Mouse (Mus musculus): ENCODE data around the gene Capn13. TPM values are rescaled to one million over a fixed set of nuclear protein-coding genes. Genes with fewer than 3 reads are reported as not detected.

The Capn13 gene
- polyA plus RNA-seq, 1 experiment from 2014 or later: not detected

GRCm38 (mm10) chr17:73390191-73391089 lies 10.2 kb downstream of the Capn13 start:
- no peaks in the 10 kb centered on the region for H3K36me3 ChIP-seq
- peaks cover 4% of the 10 kb centered on the region; the same call in 1 of the 2 replicates for H3K4me1 ChIP-seq
- peak; percentile 60 for ATAC-seq (ENCODE audit: low FRiP score)
- H3K9me3 ChIP-seq (replicated peaks): no peaks in the 10 kb centered on the region
- H3K4me2 ChIP-seq (replicated peaks): no peak overlapping the region
- H3K9ac ChIP-seq: no peak overlapping the region
- 65% methylated on average over 7 of the region's 7 CpGs for WGBS
- H3K4me3 ChIP-seq: no peak overlapping the region
- peak overlapping the region; percentile 19; the same call in 1 of the 2 replicates for H3K27ac ChIP-seq
- H3K27me3 ChIP-seq: no peaks in the 10 kb centered on the region

DNA sequence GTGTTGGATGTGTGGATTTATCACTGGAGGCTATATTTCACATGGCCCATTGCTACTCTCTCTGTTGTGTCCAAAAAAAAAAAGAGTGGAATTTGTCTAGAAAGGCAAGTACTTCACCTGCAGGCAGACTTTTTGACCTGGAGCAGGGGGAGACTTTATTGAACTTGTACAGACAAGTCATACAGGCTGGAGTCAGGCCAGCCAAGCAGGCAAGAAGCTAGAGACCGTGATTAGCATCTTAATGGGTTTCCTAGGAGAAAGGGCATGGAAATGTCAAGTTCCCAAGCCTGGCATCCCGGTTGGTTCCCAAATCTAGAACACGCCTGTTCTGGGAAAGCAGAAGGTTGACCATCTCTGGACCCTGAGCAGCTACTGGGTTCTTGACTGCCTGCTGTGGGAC lies 11.3 kb downstream of the Capn13 start:
- Histone ChIP-seq H3K9me3 (replicated peaks) (no peaks in the 10 kb centered on the region), H3K9ac (no peak overlapping the region), H3K4me1 (peaks cover 4% of the 10 kb centered on the region; the same call in 1 of the 2 replicates), H3K27ac (no peak overlapping the region), H3K27me3 (no peaks in the 10 kb centered on the region), H3K36me3 (no peaks in the 10 kb centered on the region), H3K4me3 (no peak overlapping the region), H3K4me2 (replicated peaks) (no peak overlapping the region)
- ATAC-seq (ENCODE audit: low FRiP score): no peak
- WGBS: 52% methylated on average over 3 of the region's 3 CpGs

- 80% methylated on average over 2 of the region's 2 CpGs for WGBS
- no peak overlapping the region for H3K27ac ChIP-seq
- H3K27me3 ChIP-seq: no peaks in the 10 kb centered on the region
- no peak overlapping the region for H3K4me2 ChIP-seq (replicated peaks)
- H3K9me3 ChIP-seq (replicated peaks): no peaks in the 10 kb centered on the region
- H3K4me3 ChIP-seq: no peak overlapping the region
- peaks cover 4% of the 10 kb centered on the region; the same call in 1 of the 2 replicates for H3K4me1 ChIP-seq
- no peak overlapping the region for H3K9ac ChIP-seq
- no peak for ATAC-seq (ENCODE audit: low FRiP score)
- H3K36me3 ChIP-seq: no peaks in the 10 kb centered on the region
Measured at GRCm38 (mm10) chr17:73386581-73386980, 14.1 kb downstream of the Capn13 start.

GRCm38 (mm10) chr17:73385940-73386339 lies 14.7 kb downstream of the Capn13 start:
- H3K9ac ChIP-seq: no peak overlapping the region
- 64% methylated on average over 3 of the region's 3 CpGs for WGBS
- H3K4me1 ChIP-seq: peaks cover 4% of the 10 kb centered on the region; the same call in 1 of the 2 replicates
- H3K4me3 ChIP-seq: no peak overlapping the region
- no peaks in the 10 kb centered on the region for H3K9me3 ChIP-seq (replicated peaks)
- H3K4me2 ChIP-seq (replicated peaks): no peak overlapping the region
- no peak overlapping the region for H3K27ac ChIP-seq
- H3K36me3 ChIP-seq: no peaks in the 10 kb centered on the region
- no peaks in the 10 kb centered on the region for H3K27me3 ChIP-seq
- no peak for ATAC-seq (ENCODE audit: low FRiP score)

DNA sequence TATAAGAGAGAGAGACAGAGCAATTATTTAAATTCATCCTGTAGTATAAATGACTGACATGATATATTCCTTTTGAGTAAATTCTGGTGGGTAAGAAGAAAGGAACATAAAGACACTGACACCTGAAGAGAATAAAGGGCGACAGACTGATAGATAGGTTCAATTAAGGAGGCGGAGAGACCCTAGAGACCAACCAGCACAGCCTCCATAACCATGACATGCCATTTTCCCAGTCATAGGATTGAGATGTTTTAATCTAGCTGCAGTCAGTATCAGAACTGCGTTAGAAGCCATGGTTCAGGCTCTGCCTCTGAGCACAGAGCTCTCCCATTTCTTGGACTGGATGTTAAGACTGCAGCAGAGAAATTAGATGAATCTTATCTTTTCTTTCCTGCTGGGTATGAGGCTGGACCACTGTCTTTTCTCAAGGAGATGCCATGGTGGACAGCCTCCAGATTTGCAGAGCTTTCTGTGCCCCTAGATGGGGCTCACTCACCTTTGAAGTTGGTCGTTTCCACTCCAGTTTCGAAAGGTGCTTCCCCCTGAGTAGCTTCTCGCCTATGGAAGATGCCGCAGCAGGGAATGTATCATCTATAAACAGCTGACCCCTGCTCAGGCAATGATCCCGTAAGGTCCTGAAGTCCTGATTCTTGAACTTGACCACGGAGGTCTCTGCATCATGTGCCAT lies 18.2 kb downstream of the Capn13 start:
- H3K4me1 ChIP-seq: no peaks in the 10 kb centered on the region
- WGBS: 72% methylated on average over 9 of the region's 9 CpGs
- no peak overlapping the region for H3K9ac ChIP-seq
- no peak overlapping the region for H3K27ac ChIP-seq
- ATAC-seq (ENCODE audit: low FRiP score): no peak; the same call in 1 of the 2 replicates
- H3K4me2 ChIP-seq (replicated peaks): no peak overlapping the region
- H3K4me3 ChIP-seq: no peak overlapping the region
- no peaks in the 10 kb centered on the region for H3K9me3 ChIP-seq (replicated peaks)
- no peaks in the 10 kb centered on the region for H3K36me3 ChIP-seq
- H3K27me3 ChIP-seq: no peaks in the 10 kb centered on the region

- no peaks in the 10 kb centered on the region for H3K9me3 ChIP-seq (replicated peaks)
Measured at GRCm38 (mm10) chr17:73381681-73382080, 19.0 kb downstream of the Capn13 start.

DNA sequence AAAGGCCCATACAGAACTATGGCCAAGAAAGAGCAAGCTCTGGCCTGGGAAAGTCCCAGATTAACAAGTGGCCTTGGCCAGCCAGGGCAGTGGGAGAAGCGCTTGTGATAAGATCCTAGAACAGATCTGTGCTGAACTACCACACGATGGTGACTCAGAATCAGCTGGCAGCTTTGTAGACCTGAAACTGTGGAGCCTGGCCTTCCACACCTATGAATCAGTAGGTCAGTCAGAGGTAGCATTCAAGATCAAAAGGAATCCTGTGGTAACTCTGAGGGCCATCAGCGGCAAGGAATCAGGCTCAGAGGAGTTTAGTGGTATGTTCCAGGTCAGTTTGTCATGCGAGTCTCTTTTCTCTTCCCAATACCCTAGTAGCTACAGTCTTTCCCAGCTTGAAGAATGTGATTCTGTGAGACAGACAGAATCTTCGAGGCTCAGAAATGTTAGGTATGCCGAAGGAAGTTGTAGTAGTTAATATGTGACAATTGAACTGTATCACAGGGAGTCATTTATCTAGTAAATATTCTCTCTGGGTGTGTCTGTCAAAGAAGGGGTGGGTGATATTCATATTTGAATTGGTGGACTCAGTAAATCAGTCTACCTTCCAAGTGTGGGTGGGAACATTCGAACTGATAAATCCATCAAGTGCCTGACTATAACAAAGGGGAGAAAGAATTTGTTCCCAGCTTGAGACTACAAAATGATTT lies 22.7 kb downstream of the Capn13 start:
- Histone ChIP-seq H3K4me3 (no peak overlapping the region), H3K27ac (no peak overlapping the region), H3K36me3 (no peaks in the 10 kb centered on the region), H3K9ac (no peak overlapping the region), H3K27me3 (no peaks in the 10 kb centered on the region), H3K4me1 (no peaks in the 10 kb centered on the region), H3K9me3 (replicated peaks) (no peaks in the 10 kb centered on the region), H3K4me2 (replicated peaks) (no peak overlapping the region)
- 83% methylated on average over 7 of the region's 7 CpGs for WGBS
- no peak for ATAC-seq (ENCODE audit: low FRiP score)

More at GRCm38 (mm10) chr17:73381681-73382080, 19.0 kb downstream of the Capn13 start:
- H3K36me3 ChIP-seq: no peaks in the 10 kb centered on the region
- ATAC-seq (ENCODE audit: low FRiP score): no peak
- no peak overlapping the region for H3K27ac ChIP-seq
- H3K4me1 ChIP-seq: no peaks in the 10 kb centered on the region
- H3K27me3 ChIP-seq: no peaks in the 10 kb centered on the region
- H3K4me3 ChIP-seq: no peak overlapping the region
- H3K9ac ChIP-seq: no peak overlapping the region
- 95% methylated on average over 3 of the region's 3 CpGs for whole genome bisulfite sequencing
- H3K4me2 ChIP-seq (replicated peaks): no peak overlapping the region

GRCm38 (mm10) chr17:73367334-73367733 lies 33.3 kb downstream of the Capn13 start:
- Histone ChIP-seq H3K27me3 (no peaks in the 10 kb centered on the region), H3K36me3 (no peaks in the 10 kb centered on the region), H3K9me3 (replicated peaks) (no peaks in the 10 kb centered on the region), H3K9ac (no peak overlapping the region), H3K4me2 (replicated peaks) (no peak overlapping the region), H3K4me3 (no peak overlapping the region), H3K27ac (no peak overlapping the region), H3K4me1 (no peaks in the 10 kb centered on the region)
- no peak for ATAC-seq (ENCODE audit: low FRiP score)
- WGBS: 84% methylated on average over 3 of the region's 3 CpGs

DNA sequence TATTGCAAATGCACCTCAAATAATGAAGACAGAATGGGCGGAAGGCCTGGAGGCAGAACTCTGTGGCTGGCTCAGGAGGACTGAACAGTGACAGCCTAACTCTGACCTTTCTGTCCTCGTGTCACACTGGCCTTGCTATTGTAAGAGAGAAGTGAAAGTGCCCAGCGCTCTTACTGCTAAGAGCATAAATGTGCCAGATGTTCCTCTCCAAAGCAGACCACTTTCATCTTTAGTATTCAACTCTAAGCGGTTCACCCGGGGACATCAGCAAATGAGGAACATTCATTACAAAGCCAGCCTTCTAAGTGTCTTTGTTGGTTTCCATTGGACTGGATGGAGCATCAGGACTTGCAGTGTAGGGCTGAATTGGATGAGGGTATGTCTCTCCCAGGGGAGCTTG lies 39.6 kb downstream of the Capn13 start:
- Histone ChIP-seq H3K4me1 (no peaks in the 10 kb centered on the region), H3K36me3 (no peaks in the 10 kb centered on the region), H3K4me3 (no peak overlapping the region), H3K27me3 (no peaks in the 10 kb centered on the region), H3K27ac (no peak overlapping the region), H3K9me3 (replicated peaks) (no peaks in the 10 kb centered on the region), H3K4me2 (replicated peaks) (no peak overlapping the region), H3K9ac (no peak overlapping the region)
- 61% methylated on average over 5 of the region's 5 CpGs for WGBS
- no peak for ATAC-seq (ENCODE audit: low FRiP score)

DNA sequence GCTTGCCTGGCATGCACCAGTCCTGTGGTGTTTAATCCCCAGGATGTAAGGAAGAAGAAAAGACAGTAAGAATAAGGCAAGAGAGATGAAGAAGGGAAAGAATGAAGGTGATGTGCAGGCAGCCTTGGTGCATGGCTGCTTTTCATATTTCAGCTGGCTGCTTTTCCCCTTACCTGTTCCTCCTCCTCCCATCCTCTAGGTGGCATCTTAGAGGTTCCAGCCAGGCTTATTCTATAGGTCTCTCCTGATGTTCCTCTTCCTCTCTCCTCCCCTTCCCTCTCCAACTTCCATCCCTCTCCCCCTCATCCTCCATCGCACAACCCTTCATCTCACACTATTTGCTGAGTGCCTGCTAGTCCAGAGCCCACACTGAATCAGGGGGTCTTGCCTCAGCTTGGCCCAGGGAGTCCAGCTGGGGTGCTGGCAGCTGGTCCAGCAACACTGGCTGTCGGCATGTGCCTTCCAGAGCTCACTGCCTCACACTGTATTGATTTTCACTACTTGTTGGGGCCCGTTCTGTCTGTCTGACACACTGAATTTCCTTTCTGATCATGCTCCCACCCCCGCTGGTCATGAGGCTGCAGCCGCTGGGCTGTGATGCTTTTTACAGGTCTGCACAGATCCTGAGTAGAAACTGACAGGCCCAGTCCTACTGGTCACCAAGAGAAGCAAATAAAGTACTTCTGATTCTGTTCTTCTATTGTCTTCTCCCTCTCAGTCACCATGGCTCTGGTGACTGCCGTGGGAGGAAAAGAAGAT lies 56.9 kb downstream of the Capn13 start:
- no peak for ATAC-seq (ENCODE audit: low FRiP score)
- Histone ChIP-seq H3K36me3 (no peaks in the 10 kb centered on the region), H3K27ac (no peak overlapping the region), H3K9me3 (replicated peaks) (no peaks in the 10 kb centered on the region), H3K4me2 (replicated peaks) (no peak overlapping the region), H3K4me1 (0 out of 2 replicates have a peak, but pooled peaks cover 3% of the 10 kb centered on the region), H3K27me3 (no peaks in the 10 kb centered on the region), H3K9ac (no peak overlapping the region), H3K4me3 (no peak overlapping the region)
- 84% methylated on average over 6 of the region's 6 CpGs for WGBS

- H3K9ac ChIP-seq: no peak overlapping the region
- peak; percentile 31 for ATAC-seq (ENCODE audit: low FRiP score)
- no peaks in the 10 kb centered on the region for H3K9me3 ChIP-seq (replicated peaks)
- no peaks in the 10 kb centered on the region for H3K27me3 ChIP-seq
- 0 out of 2 replicates have a peak, but pooled peaks cover 3% of the 10 kb centered on the region for H3K4me1 ChIP-seq
- 68% methylated on average over 14 of the region's 14 CpGs for WGBS
- H3K4me3 ChIP-seq: no peak overlapping the region
- no peak overlapping the region for H3K27ac ChIP-seq
- H3K4me2 ChIP-seq (replicated peaks): no peak overlapping the region
- H3K36me3 ChIP-seq: no peaks in the 10 kb centered on the region
Measured at GRCm38 (mm10) chr17:73342673-73343072, 58.0 kb downstream of the Capn13 start.

All from hindbrain, embryonic 12.5 days (tissue).